Mouse (Mus musculus): Measurements from ENCODE around the gene Sept9. TPM values are rescaled to one million over a fixed set of nuclear protein-coding genes. Genes with fewer than 3 reads are reported as not detected.

Gene Sept9
- polyA plus RNA-seq, 1 experiment = 0.37 TPM

- H3K36me3 ChIP-seq (ENCODE audit: control insufficient read depth) = peaks cover 33% of the 10 kb centered on the region
- H3K4me1 ChIP-seq (ENCODE audit: control insufficient read depth) = peaks cover 8% of the 10 kb centered on the region; the same call in 1 of the 2 replicates
Observed at GRCm38 (mm10) chr11:117350462-117351222, 151.2 kb downstream of the Sept9 start.

GRCm38 (mm10) chr11:117353126-117353525 is 153.7 kb downstream of the Sept9 start:
- no peaks in the 10 kb centered on the region for H3K27me3 ChIP-seq (ENCODE audit: control insufficient read depth)
- TF ChIP-seq TAL1 (IDR thresholded peaks at IDR 0.05; ENCODE audit: low read length) (no peak), GATA1 (IDR thresholded peaks at IDR 0.05; ENCODE audit: low read length) (no peak)
- H3K9me3 ChIP-seq (ENCODE audit: control insufficient read depth, low read length) = no peaks in the 10 kb centered on the region; the same call in 1 of the 2 replicates
- H3K36me3 ChIP-seq (ENCODE audit: control insufficient read depth) = peaks cover 46% of the 10 kb centered on the region
- H3K4me3 ChIP-seq (replicated peaks) = no peak overlapping the region
- peaks cover 8% of the 10 kb centered on the region; the same call in 1 of the 2 replicates for H3K4me1 ChIP-seq (ENCODE audit: control insufficient read depth)

More at GRCm38 (mm10) chr11:117350462-117351222, 151.2 kb downstream of the Sept9 start:
- Histone ChIP-seq H3K9me3 (ENCODE audit: control insufficient read depth, low read length) (no peaks in the 10 kb centered on the region; the same call in 1 of the 2 replicates), H3K27me3 (ENCODE audit: control insufficient read depth) (no peaks in the 10 kb centered on the region), H3K4me3 (replicated peaks) (no peak overlapping the region)
- TF ChIP-seq TAL1 (IDR thresholded peaks at IDR 0.05; ENCODE audit: low read length) (no peak), GATA1 (IDR thresholded peaks at IDR 0.05; ENCODE audit: low read length) (no peak)

- TF ChIP-seq GATA1 (IDR thresholded peaks at IDR 0.05; ENCODE audit: low read length) = no peak
- TF ChIP-seq TAL1 (IDR thresholded peaks at IDR 0.05; ENCODE audit: low read length) = no peak
- H3K27me3 ChIP-seq (ENCODE audit: control insufficient read depth) = no peaks in the 10 kb centered on the region
- H3K4me3 ChIP-seq (replicated peaks) = no peak overlapping the region
- no peaks in the 10 kb centered on the region; the same call in 1 of the 2 replicates for H3K9me3 ChIP-seq (ENCODE audit: control insufficient read depth, low read length)
- H3K36me3 ChIP-seq (ENCODE audit: control insufficient read depth) = peaks cover 46% of the 10 kb centered on the region
- peaks cover 7% of the 10 kb centered on the region; the same call in 1 of the 2 replicates for H3K4me1 ChIP-seq (ENCODE audit: control insufficient read depth)
Observed at GRCm38 (mm10) chr11:117354107-117354506, 154.6 kb downstream of the Sept9 start.

- no peaks in the 10 kb centered on the region; the same call in 1 of the 2 replicates for H3K9me3 ChIP-seq (ENCODE audit: control insufficient read depth, low read length)
- TF ChIP-seq GATA1 (IDR thresholded peaks at IDR 0.05; ENCODE audit: low read length) = no peak
- TF ChIP-seq TAL1 (IDR thresholded peaks at IDR 0.05; ENCODE audit: low read length) = no peak
- H3K4me1 ChIP-seq (ENCODE audit: control insufficient read depth) = no peaks in the 10 kb centered on the region
- H3K4me3 ChIP-seq (replicated peaks) = no peak overlapping the region
- H3K27me3 ChIP-seq (ENCODE audit: control insufficient read depth) = no peaks in the 10 kb centered on the region
- peaks cover 44% of the 10 kb centered on the region for H3K36me3 ChIP-seq (ENCODE audit: control insufficient read depth)
Observed at GRCm38 (mm10) chr11:117356937-117357336, 157.5 kb downstream of the Sept9 start.

GRCm38 (mm10) chr11:117357916-117358639 is 158.6 kb downstream of the Sept9 start:
- TF ChIP-seq GATA1 (IDR thresholded peaks at IDR 0.05; ENCODE audit: low read length) = no peak
- TF ChIP-seq TAL1 (IDR thresholded peaks at IDR 0.05; ENCODE audit: low read length) = no peak
- Histone ChIP-seq H3K4me1 (ENCODE audit: control insufficient read depth) (no peaks in the 10 kb centered on the region), H3K4me3 (replicated peaks) (no peak overlapping the region), H3K9me3 (ENCODE audit: control insufficient read depth, low read length) (no peaks in the 10 kb centered on the region; the same call in 1 of the 2 replicates), H3K36me3 (ENCODE audit: control insufficient read depth) (peaks cover 36% of the 10 kb centered on the region), H3K27me3 (ENCODE audit: control insufficient read depth) (no peaks in the 10 kb centered on the region)

- no peaks in the 10 kb centered on the region for H3K27me3 ChIP-seq (ENCODE audit: control insufficient read depth)
- peaks cover 31% of the 10 kb centered on the region for H3K36me3 ChIP-seq (ENCODE audit: control insufficient read depth)
- no peak overlapping the region for H3K4me3 ChIP-seq (replicated peaks)
- H3K9me3 ChIP-seq (ENCODE audit: control insufficient read depth, low read length) = no peaks in the 10 kb centered on the region; the same call in 1 of the 2 replicates
- no peaks in the 10 kb centered on the region for H3K4me1 ChIP-seq (ENCODE audit: control insufficient read depth)
- TF ChIP-seq GATA1 (IDR thresholded peaks at IDR 0.05; ENCODE audit: low read length) (no peak), TAL1 (IDR thresholded peaks at IDR 0.05; ENCODE audit: low read length) (no peak)
Observed at GRCm38 (mm10) chr11:117359161-117359560, 159.7 kb downstream of the Sept9 start.

- Histone ChIP-seq H3K4me1 (ENCODE audit: control insufficient read depth) (no peaks in the 10 kb centered on the region), H3K27me3 (ENCODE audit: control insufficient read depth) (no peaks in the 10 kb centered on the region), H3K9me3 (ENCODE audit: control insufficient read depth, low read length) (no peaks in the 10 kb centered on the region; the same call in 1 of the 2 replicates), H3K36me3 (ENCODE audit: control insufficient read depth) (peaks cover 25% of the 10 kb centered on the region), H3K4me3 (replicated peaks) (no peak overlapping the region)
- no peak for TF ChIP-seq GATA1 (IDR thresholded peaks at IDR 0.05; ENCODE audit: low read length)
Observed at GRCm38 (mm10) chr11:117359870-117360269, 160.4 kb downstream of the Sept9 start.

GRCm38 (mm10) chr11:117360561-117360960 is 161.1 kb downstream of the Sept9 start:
- Histone ChIP-seq H3K4me3 (replicated peaks) (no peak overlapping the region), H3K36me3 (ENCODE audit: control insufficient read depth) (peaks cover 21% of the 10 kb centered on the region), H3K9me3 (ENCODE audit: control insufficient read depth, low read length) (no peaks in the 10 kb centered on the region), H3K4me1 (ENCODE audit: control insufficient read depth) (no peaks in the 10 kb centered on the region), H3K27me3 (ENCODE audit: control insufficient read depth) (no peaks in the 10 kb centered on the region)
- no peak for TF ChIP-seq TAL1 (IDR thresholded peaks at IDR 0.05; ENCODE audit: low read length)
- no peak for TF ChIP-seq GATA1 (IDR thresholded peaks at IDR 0.05; ENCODE audit: low read length)

GRCm38 (mm10) chr11:117362307-117362706 is 162.8 kb downstream of the Sept9 start:
- no peaks in the 10 kb centered on the region for H3K9me3 ChIP-seq (ENCODE audit: control insufficient read depth, low read length)
- TF ChIP-seq TAL1 (IDR thresholded peaks at IDR 0.05; ENCODE audit: low read length) = no peak

More at GRCm38 (mm10) chr11:117362307-117362706, 162.8 kb downstream of the Sept9 start:
- Histone ChIP-seq H3K4me3 (replicated peaks) (no peak overlapping the region), H3K36me3 (ENCODE audit: control insufficient read depth) (peaks cover 10% of the 10 kb centered on the region), H3K27me3 (ENCODE audit: control insufficient read depth) (no peaks in the 10 kb centered on the region), H3K4me1 (ENCODE audit: control insufficient read depth) (no peaks in the 10 kb centered on the region)
